Mouse (Mus musculus) inflammation-experienced regulatory T-cells, adult 6 months (primary cell): ENCODE measurements around the gene Card11. TPM values are rescaled to one million over a fixed set of nuclear protein-coding genes. Genes with fewer than 3 reads are reported as not detected.
A peak's percentile ranks its signal among the peaks of the same experiment; 100 is the strongest.

ENCODE experiments used
- ATAC-seq: one replicate; pipeline ENCODE4 v1.8.0; 2017
- polyA plus RNA-seq, 3 experiments: library from polyadenylated mRNA; unstranded; fragments of 100-300 nt; shearing (Covaris generic); gene quantifications; one replicate each; pipeline ENCODE4 v1.2.1; 2017

Gene Card11
- polyA plus RNA-seq, result 10 to 100 TPM; 43.2 to 53.9 (median 51.8) TPM

DNA sequence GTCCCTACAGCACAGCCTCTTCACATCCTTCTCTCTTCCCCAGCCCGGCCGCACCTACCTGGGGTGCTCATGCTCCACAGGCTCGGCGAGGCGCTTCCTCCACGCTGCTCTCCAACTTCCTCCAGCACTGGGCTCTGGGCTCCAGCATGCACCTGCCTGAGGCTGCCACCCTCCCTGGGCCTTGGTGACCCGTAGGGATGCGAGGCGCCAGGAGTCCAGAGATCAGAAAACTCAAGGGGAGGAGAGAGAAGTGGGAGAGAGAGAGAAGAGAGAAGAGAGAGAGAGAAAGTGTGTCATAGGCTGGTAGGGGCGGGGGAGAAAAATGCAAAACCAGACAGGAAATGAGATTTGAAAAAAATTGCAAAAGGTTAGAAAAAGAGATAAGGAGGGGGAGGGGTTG lies at the start of gene Card11:
TSS of gene Card11 (minus strand) at position 234 of the 400 bp plus-strand sequence.
- ATAC-seq, result peak; percentile 73

DNA sequence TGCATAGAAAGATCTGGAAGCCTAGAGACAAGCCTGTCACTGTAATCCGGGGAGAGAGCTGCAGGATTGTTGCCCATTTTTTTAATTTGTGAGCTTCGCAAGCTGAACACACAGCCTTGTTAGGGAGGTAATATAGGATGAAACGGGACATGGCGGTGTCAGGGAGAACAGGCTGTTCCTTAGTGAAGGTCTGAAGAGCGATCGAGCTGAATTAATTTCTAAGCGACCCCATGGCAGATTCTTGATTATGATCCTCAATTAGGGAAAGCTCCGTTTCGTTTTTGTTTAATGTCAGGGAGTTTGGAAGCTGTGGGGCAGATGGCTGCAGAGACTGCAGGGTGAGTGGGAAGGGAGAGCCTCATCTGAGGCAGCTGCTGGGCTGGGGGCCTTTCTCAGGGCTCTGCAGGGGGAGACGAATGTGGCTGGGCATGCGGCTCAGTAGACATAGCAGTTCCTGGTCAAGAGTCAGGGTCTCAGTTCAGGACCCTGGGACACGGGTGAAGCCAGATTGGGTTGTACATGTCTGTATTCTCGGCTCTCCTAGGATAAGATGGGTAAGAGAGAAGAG lies 47.4 kb upstream of the Card11 start:
- no peak for ATAC-seq

DNA sequence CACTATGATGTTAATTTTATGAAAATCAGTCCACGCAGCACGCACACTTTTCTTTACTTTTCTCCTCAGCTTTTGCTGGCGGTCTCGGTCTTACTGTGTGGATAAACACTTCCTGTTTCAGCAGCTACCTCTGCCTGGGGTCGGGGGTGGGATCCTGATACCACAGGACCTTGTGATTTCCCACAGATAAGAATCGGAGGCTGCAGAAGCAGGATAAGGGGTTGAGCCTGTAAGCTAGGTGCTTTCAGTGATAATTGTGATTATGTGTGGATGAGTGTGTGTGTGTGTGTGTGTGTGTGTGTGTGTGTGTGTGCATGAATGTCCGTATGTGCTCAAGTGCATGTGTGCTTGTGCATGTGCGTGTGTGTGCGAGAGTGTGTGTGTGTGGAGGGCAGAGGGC lies 44.6 kb upstream of the Card11 start:
- ATAC-seq, result no peak

DNA sequence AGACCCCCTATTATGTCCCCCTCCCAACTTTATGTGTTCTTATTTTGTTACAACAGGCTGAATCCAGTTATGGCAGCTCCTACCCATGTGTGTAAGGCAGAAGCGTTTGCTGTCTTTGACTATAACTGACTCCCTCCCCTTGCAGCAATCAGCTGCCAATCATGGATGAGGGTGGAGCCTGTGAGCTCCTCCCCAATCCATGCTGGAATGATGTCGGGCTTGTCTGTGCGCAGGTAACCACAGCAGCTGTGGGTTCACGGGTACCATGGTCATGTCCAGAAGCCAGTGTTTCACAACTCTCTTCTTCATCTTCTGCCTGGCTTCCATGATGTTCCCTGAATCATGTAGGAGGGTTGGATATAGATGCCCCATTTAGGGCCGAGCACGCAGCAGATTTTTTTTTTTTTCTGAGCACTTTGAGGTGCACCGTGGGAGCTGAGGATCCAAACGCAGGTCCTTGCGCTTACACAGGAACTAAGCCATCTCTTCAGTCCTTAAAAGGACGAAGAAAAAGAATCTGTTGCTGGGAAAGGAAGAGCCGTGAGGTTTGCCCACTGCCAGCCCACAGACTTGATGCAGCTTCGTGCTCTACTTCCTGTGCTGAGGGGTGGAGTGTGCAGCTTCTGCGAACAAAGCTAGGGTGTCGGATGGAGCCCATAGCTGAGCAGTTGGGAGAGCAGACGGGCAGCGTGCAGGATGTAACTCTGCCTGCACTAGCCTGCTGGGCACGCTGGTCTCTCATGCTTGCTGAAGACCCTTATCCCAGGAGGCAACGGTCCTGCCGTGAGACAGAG lies 43.5 kb upstream of the Card11 start:
- ATAC-seq, result peak; percentile 97

DNA sequence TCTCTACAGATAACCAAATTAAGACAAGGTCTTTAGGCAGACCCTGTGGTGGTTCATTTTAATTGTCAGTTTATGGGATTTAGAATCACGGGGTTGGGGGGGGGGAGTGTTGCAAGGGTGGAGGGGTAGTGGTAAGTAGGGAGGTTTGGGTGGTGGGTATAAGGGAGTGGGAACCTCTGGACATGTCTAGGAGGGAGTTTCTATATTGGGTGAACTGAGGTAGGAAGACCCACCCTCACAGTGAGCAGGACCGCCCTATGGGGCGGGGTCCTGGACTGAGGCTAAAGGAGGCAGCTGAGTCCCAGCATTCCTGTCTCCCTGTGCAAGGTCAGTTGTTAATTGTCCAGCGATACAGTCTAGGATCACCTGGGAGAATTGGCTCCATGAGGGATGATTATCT lies 42.0 kb upstream of the Card11 start:
- ATAC-seq, result no peak

DNA sequence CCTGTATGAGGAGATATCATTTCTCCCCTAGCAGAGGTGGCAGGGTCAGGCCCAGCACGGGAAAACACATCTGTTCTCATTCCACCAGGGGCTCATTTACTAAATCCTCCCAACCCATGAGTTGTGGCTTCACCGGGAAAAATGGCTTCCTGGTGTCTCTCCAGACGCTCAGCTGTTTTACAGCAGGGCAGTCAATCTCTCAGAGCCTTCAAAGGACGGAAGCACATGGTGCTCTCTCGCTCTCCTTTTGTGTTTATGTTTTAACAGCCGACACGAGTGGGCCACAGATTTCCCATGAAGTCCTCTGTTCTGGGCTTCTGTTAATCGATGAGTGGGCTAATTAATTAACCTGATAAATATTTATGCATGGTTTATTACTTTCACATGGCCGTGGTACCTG lies 40.5 kb upstream of the Card11 start:
- ATAC-seq, result no peak

DNA sequence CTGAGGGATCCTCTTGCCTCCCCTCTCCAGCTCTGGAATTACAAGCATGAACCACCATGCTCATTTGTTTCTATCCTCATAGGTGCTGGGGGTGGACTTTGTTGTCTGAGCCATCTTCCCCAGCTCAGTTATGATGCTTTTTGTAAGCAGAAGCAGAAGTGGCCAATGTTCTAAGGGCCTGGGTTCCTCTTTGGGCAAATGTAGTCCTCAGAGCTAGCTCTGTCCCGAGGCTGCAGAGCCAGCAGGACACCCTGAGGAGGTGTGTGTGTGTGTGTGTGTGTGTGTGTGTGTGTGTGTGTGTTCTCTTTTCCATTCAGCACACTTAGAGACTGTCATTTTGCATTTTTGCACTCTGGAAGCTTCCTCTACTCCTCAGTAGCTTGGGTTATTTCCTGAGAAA lies 38.0 kb upstream of the Card11 start:
- ATAC-seq, result no peak

DNA sequence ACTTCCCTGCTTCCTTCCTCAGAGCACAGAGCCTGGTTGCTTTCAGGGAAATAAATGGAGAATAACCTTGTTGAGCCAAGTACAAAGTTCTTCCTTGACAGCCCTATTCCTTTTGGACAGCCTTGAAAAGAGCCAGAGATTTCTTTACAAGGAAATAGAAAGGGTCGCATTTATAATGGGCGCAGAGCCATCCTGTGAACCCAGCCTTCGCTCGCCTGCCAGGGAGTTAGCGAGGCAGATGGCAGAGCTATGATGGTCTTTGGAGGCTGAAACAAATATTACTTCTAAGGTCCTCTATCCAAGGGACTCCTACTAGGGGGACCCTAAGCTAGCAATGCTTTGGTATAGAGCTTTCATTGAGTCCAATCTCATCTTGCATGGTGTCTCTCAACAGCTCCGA lies 35.0 kb upstream of the Card11 start:
- ATAC-seq, result no peak

DNA sequence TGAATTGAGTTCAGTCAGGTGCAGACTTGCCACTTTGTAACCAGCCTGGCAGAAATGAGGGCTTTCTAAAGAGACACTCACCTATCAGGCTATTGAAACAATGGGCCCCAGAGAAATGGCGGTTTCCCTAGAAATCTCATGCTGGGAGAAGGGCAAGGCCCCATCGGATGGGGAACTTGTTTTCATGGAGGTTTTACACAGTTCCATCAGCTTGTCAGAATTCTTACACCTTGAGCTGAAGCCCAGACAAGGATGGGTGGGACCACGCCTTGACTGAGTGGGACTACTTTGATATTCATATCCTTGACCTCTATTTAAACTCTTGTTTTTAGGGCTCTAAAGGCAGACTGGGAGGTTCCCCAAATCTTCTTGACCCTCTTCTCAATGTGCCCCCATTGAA lies 33.9 kb upstream of the Card11 start:
- ATAC-seq, result no peak

DNA sequence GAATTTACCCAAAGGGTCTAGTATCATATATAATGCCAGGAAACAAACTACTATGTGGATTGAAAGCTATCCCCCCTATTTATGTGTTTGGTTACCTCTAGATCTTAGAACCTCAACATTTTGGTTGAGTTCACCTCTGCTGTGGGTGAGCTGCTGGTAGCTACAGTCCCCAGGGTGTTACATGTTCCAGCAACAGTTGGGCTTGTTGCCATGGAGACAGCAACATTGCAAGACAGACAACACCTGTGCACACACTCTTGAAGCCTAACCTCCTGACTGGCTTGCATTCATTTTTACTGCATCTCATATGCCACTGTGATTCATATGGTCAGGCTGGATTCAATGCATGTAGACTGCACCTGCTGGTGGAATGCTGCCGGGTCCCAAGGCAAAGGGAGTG lies 32.6 kb upstream of the Card11 start:
- ATAC-seq, result no peak

DNA sequence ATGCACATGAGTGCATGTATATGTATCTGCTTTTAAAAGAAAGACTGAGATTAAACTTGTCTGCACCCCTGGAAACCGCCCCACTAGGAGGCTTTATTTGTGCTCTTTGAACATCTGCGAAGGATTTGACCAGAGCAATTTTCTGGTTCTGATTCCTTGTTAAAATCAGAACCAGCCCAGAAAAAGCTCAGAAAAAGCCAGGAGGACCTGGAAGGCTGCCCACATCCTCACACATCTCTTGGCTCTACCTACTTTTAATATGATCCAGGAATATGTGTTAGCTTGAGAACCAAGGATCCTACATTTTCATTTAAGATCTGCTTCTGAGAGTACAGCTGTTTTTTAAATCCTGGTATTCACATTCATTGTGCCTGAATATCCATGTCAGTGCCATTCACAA lies 29.0 kb upstream of the Card11 start:
- no peak for ATAC-seq

DNA sequence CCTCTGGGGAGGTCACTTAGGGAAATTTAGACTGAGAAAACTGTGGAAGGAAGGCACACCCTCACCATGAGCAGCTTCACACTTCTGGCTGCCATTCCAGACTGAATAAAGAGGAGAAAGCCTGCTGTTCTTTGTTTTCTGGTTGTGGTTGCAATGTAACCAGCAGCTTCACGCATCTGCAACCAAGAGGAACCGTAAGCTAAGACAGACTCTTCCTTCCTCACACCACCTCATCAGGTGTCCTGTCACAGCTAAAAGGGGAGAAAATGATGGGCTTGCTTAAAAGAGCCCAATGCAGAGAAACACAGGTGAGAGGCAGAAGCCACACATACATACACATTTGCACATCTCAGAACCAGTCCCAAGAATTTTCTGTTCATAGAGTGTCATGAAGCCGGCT lies 25.3 kb upstream of the Card11 start:
- ATAC-seq, result no peak

DNA sequence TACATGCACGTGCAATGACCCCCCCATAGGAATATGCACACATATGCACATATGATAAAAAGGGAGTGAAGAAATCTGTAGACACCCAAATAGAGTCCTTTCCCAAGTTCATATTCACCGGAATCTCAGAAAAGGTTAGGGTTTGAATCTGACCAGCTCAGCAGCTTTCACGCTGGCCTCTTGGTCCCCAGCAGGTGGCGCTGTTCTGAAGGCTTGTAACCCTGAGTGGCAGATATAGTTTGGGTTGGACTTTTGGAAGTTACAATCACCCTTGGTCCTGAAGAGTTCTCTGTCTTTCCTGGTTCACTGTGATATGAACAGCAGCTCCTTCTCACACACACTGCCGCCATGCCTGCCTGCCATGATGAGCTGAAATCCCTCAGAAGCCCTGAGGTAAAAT lies 24.1 kb upstream of the Card11 start:
- no peak for ATAC-seq

DNA sequence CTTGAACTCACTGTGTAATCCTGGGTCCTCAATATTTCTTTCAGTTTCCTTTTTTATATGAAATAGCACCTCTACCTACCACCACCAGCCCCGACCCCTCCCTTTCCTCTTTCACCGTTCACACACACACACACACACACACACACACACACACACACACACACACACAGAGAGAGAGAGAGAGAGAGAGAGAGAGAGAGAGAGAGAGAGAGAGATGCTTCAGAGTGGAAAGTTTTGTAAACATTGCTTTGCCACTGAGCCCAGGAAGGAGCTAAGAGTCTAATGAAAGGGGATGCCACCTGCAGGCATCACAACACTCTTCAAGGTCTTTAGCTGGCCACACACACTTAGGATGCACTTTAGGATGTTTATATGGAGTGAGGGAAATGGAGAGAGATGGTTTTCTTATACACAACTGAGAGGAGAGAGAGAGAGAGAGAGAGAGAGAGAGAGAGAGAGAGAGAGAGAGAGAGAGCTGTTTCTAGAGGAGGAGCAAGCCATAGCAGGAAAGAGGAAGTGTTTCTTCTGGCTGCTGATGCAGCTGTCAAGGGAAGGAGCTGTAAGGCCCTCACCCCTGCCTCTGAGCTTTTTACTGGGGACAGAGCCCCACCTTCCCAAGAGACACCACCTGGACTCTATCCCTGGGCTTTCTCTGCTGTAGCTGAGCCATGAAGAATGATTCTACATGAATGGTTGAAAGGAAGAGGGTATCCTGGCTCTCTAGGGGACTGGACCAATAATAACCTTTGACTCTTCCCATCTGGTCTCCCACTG lies 17.7 kb upstream of the Card11 start:
- ATAC-seq, result peak; percentile 84

DNA sequence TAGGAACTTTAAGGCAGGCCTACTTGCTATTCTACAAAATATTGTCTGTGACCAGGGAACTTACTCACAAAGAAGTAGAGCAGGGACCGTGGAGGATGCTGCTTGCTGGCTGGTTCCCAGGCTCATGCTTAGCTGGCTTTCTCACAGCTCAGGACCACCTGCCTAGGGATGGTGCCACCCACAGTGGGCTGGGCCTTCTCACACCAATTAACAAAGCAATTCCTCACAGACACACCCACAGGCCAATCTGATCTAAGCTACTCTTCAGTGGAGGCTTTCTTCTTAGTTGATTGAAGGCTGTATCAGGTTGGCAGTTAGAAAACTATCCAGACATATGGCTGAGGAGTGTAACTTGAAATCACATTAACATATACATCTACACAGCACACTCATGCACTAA lies 15.7 kb upstream of the Card11 start:
- ATAC-seq, result no peak

DNA sequence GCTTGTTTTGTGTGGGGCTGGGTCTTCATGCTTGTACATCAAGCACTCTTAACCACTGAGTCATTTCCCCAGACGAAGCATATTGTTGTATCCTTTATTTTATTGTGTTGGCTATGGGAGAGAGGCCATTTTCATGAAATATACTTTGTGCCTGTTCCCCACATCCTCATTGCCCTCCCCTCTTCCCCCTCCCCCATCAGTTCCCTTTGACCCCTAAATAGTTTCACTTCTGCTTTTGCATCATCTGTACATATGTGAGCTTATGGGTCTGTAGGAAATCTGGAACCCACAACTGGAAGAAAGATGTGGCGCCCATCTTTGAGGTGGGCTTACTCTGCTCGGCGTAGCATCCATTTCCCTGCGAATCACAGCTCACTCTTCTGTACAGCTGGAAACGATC lies 13.8 kb upstream of the Card11 start:
- no peak for ATAC-seq

DNA sequence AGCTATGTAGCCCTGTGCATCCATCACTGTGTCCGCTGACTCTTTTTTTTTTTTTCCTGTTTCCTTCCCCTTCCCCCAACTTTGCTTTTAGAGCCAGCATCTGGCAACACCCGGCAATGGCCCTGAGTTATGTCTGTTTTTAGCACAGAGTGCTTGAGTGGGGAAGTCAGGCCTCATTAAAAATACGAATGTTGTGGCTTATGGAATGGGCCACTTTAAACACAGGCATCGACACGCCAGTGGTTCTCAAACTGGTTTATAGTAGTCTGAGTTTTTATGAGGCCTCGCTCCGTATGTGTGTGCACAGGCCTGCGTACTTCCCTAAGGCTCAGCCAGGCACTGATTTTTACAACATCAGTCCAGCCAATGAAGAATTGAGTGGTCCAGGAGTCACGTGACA lies 13.1 kb upstream of the Card11 start:
- no peak for ATAC-seq

DNA sequence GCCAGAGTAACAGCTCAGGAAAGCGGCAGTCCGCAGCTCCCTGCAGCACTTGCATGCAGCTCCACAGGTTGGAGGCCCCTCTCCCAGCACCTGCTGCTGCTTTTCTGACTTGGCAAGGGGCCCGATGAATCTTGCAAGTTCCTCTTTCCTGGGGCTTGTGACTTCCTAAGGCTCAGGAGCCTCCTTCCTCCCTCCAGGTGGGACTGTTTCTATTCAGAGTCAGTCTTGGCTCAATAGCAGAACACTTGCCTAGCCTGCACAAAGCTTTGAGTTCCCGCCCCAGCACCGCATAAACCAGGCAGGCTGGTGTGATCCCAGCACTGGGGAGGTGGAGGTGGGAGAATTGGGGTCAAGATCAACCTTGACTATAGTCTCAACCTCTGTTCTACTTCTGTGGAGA lies 5.1 kb upstream of the Card11 start:
- no peak for ATAC-seq

DNA sequence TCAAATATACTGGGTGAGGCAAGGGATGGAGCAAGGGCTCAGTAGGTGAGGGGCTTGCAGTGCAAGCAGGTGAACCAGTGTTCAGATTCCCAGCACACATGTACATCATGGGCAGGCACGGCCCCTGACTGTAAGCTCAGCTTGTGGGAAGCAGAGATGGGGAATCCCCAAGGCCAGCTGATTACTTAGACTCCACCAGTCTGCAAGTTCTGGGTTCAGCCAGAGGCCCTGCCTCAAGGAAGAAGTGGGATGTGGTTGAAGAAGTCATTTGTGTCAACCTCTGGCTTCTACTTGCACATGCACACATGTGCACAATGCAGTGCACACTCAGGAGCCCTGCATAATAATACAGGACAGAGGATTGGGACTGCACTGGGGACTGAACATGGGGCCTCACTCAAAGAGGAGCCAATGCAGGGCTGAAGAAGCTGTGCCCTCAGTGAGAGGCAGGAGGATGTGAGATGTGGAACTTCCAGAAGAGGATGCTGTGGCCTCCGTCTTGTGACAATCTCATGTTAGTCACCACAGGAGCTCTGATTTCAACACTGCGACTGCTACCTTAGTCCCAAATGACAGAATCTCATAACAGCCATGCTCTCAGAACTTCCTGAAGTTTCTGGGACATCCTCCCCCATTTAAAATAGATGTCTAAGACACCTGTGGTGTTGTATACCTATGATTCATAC lies 3.8 kb upstream of the Card11 start:
- no peak for ATAC-seq

DNA sequence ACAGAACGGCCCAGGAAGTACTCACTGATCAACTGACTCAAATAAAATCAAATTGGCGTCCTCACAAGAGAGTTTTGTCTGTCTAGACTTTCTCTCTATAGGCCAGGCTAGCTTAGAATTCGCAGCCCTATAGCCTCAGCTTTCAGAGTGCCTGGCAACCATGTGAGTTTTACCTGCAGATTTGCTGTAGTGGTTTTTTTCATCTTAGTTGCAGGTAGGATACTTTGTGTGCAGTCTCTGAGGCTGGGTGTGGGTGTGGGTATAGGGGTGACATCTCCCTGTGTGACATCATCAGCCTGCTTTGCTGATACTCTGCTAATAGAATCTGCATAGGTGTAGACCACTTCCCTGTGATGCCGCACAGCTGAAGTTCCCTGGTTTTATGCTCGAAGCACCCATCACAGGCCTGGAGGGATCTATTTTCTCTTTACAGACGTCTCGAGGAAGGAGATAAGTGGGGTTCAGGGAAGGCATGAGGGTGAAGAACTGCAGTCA lies 1.2 kb downstream of the Card11 start:
- peak; percentile 56 for ATAC-seq

DNA sequence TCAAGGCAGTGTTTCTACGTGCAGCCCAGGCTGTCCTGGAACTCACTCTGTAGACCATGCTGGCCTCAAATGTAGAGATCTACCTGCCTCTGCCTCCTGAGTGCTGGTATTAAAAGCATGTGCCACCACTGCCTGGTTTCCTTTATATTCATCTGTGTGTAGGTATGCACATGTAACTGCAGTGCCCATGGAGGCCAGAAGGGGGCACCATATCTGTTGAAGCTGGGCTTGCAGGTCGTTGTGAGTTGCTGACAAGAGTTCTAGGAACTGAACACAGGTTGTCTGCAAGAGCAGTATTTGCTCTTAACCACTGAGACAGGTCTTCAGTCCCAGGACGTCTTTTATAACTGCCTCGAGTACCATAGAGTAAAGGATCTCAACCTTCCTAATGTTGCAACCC lies 2.6 kb downstream of the Card11 start:
- ATAC-seq, result no peak

DNA sequence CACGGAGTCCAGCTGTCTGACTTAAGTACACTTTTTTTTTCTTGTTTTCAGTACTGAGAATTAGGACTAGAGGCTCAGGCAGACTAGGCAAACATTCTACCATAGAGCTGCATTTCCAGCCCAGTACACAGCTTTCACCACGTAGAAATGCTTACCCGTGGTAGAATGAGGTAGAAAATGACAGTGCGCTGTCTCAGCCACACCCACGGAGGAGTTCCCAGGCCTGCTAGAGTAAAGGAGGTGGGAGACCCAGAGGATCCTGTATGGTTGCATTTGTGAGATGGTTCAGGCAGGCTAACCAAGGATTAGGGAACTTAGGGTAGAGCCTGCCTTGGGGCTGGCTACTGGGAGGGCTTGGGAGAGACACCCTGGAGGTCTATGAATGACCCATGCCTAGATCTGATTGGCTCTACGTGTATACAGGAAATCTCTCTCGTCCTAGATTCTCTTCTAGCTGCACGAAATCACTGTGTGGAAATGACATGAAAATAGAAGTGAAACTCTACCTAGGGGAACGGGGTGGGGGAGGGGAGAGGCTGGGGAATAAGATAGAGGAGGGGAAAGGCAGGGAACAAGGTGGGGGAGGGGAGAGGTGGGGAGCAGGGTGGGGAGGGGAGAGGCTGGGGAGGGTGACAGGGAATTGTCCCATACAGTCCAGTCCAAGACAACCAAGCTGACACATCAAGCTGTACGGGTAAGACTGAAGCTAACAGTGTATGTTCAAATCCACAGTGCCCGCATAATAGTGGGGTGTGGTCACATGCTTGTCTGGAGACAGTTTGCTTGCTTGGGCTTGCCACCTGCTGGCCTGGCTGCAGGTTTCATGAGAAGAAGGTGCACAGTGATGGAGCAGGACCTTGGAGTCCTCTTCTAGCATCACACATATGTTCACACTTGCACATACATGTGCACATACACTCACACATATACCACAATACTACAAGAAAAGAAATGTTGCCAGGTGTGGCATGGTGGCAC lies 8.0 kb downstream of the Card11 start:
- peak; percentile 80 for ATAC-seq
